Mouse (Mus musculus) A20 (cell line): ENCODE measurements around the gene Ddx1.

Experiments
- DNase-seq: peaks from one replicate; pipeline ENCODE4 v3.0.0-alpha.2; 2011; ENCODE audit warnings: low read depth, low spot score

Gene Ddx1

GRCm38 (mm10) chr12:13248691-13249572, at the start of gene Ddx1:
Gene Ddx1 (minus strand): TSS chr12:13249213.
- peak; percentile 89 for DNase-seq

- DNase-seq, result peak; percentile 20
These were observed 44.4 kb upstream of the Ddx1 start for GRCm38 (mm10) chr12:13293421-13293881.

- no peak for DNase-seq
These were observed 42.4 kb upstream of the Ddx1 start for GRCm38 (mm10) chr12:13291453-13291852.

GRCm38 (mm10) chr12:13269570-13270390, 20.8 kb upstream of the Ddx1 start:
- DNase-seq, result peak; percentile 49

GRCm38 (mm10) chr12:13268826-13269449, 19.9 kb upstream of the Ddx1 start, which contains the start of gene Nbas:
Gene Nbas (plus strand): TSS chr12:13269133.
- DNase-seq, result peak; percentile 90

- DNase-seq, result no peak
These were observed 19.4 kb upstream of the Ddx1 start for GRCm38 (mm10) chr12:13268412-13268811.

- no peak for DNase-seq
These were observed 6.7 kb upstream of the Ddx1 start for GRCm38 (mm10) chr12:13255701-13256100.

- DNase-seq, result no peak
These were observed 6.1 kb upstream of the Ddx1 start for GRCm38 (mm10) chr12:13255068-13255467.

GRCm38 (mm10) chr12:13249573-13249919, 533 bp upstream of the Ddx1 start:
- DNase-seq, result no peak

- no peak for DNase-seq
These were observed 6.6 kb downstream of the Ddx1 start for GRCm38 (mm10) chr12:13242453-13242852.

GRCm38 (mm10) chr12:13218101-13218514, 30.9 kb downstream of the Ddx1 start:
- no peak for DNase-seq

- DNase-seq, result no peak
These were observed 31.4 kb downstream of the Ddx1 start for GRCm38 (mm10) chr12:13217568-13217967.

- no peak for DNase-seq
These were observed 32.4 kb downstream of the Ddx1 start for GRCm38 (mm10) chr12:13216501-13217103.

- peak; percentile 71 for DNase-seq
These were observed 34.4 kb downstream of the Ddx1 start for GRCm38 (mm10) chr12:13214345-13215278.

- DNase-seq, result no peak
These were observed 37.1 kb downstream of the Ddx1 start for GRCm38 (mm10) chr12:13211746-13212482.

- DNase-seq, result no peak
These were observed 39.2 kb downstream of the Ddx1 start for GRCm38 (mm10) chr12:13209692-13210377.

GRCm38 (mm10) chr12:13208983-13209451, 40.0 kb downstream of the Ddx1 start:
- DNase-seq, result no peak

GRCm38 (mm10) chr12:13208517-13208916, 40.5 kb downstream of the Ddx1 start:
- no peak for DNase-seq

GRCm38 (mm10) chr12:13207099-13207498, 41.9 kb downstream of the Ddx1 start:
- DNase-seq, result no peak
